Mouse (Mus musculus): ENCODE data around the gene Vps54. TPM values are rescaled to one million over a fixed set of nuclear protein-coding genes. Genes with fewer than 3 reads are reported as not detected.
"Not testable (repeated sequence)": the region's sequence is repeated elsewhere in the genome, so short reads cannot be mapped to it uniquely, and the experiment has no call there.

Vps54 gene
- 10 to 100 TPM; 26.5 to 31.2 TPM for total RNA-seq (2021)

DNA sequence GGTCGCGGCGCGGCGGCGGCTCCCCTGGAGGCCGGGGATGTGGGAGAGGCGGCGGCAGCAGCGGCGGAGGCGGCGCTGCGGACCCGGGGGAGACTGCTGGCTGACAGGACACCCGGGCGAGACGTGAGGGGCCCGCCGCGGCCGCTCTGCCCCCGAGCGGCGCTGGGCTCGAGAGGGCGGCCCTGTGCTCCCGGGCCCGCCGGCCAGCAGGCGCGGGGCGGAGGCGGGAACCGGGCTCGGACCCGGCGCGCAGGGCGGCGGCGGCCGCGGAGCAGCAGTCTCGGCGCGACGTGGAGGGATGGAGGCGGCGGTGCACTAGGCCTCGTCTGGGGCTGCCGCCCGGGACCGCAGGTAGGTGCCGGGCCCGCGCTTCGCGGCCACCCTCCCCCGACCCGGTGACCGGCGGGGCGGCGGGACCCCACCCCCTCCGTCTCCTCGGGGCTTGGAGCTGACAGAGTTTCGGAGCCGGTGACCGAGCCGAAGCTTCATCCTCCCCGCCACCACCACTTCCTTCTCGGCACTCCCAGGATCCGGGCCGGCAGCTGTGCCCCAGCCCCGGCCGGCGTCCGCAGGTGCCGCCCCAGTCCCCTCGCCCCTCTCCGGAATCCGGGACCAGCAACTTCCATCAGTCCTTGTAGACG lies at the start of gene Vps54:
Gene Vps54, plus strand, starts transcription at position 261 of the 641 bp plus-strand sequence.
- peak; percentile 40 to 64 for DNase-seq (ENCODE audit: low spot score in 2 of 2)
- intact Hi-C loops (cut with DNase I) = loop anchor here (5.0 kb wide), 1 partner anchor 147 kb away; the partner anchor contains the start of gene Peli1

DNA sequence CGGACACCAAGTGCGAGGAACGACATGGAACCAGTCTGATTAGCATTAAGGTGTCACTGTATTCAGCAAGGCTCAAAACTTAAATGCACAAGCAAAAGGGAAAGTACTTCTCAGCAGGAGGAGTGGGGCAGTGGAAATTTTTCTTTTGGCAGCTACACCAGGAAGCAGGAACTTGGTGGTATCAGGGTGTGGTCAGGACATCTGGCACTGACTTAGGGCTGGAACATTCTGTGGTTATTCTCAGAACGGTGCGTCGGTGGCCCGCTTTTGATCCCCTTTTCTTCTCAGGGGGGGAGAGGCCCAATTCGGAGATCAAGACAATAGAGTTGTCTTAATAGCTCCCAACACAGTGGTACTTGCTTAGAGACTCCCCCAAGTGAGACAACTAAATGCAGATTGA lies 47.3 kb upstream of the Vps54 start:
- not testable (repeated sequence) for DNase-seq (ENCODE audit: low spot score in 2 of 2)

DNA sequence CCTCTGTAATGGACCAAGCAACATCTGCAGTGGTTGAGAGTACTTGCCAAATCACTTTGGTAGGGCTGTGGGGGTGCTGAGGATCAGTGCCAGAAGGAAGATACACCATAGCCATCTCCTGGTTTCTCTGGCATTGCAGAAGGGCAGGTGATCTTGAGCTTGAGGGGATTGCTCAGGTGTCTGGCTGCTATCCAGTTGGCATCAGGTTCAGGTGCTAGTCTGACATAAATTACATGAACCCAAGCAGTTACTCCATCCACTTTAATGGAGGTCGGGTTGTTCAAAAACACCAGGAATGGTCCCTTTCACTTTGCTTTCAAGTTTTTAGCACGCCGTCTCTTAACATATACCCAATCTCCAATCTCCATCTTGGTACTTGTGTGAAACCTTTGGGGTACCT lies 44.2 kb upstream of the Vps54 start:
- no peak for DNase-seq (ENCODE audit: low spot score in 2 of 2)

More for the DNA sequence above, 47.3 kb upstream of the Vps54 start:
- intact Hi-C loops (cut with DNase I) = not testable (repeated sequence)

DNA sequence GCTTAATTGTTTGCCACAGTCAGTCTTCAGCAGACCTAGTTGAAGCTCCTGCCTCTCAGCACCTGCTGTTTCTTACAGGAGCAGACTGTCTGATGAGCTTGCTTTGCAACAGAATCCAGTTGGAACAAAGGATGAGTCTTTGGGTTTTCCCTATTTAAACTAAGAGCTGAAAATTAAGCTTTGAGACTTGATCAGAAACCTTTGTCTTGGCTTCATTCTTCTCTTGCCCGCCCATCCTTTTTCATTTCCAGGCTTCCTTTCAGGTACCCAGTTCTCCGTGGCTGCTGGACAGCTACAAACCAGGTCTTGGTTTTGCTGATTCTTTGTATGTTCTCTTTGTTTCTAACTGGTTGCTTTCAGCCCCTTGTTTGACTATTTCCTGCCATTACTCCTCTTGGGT lies 30.0 kb upstream of the Vps54 start:
- DNase-seq (ENCODE audit: low spot score in 2 of 2) = no peak
- intact Hi-C loops (cut with DNase I) = no loop called here

More for the DNA sequence above, 44.2 kb upstream of the Vps54 start:
- intact Hi-C loops (cut with DNase I) = no loop called here

DNA sequence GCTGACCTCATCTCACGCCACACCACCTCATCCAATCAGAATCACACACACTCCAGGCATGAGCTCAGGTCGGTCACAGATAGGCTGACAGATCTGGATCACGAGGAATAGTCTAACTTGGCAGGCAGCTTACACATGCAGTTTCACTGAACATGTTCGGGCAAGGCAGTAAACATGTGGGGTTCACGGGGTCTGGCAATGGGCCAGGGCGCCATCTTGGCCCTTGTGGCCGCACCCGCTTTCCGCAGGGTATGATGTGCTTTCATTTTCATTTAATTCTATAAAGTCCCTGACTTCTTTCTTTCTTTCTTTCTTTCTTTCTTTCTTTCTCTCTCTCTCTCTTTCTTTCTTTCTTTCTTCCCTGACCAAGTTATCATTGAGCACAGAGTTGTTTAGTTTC lies 29.4 kb upstream of the Vps54 start:
- DNase-seq (ENCODE audit: low spot score in 2 of 2); intact Hi-C loops (cut with DNase I): not testable (repeated sequence)

DNA sequence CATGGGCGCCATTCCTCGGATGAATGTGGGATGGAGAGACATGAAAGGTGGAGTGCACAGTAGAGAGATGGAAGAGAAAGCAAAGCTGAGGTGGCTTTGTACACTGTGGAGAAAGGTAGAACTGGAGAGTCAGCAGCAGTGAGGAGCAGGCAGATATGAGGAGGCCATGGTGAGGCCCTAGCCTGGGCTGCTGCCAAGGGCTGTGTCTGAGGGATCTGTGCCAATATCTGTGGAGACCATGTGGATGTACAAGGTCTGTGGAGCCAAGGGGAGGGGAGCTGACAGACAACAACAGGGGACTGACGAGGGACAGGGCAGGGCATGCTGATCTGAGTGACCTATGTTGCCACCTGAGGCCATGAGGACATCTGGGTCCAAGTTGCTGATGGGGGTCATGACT lies 21.7 kb upstream of the Vps54 start:
- DNase-seq (ENCODE audit: low spot score in 2 of 2) = no peak
- intact Hi-C loops (cut with DNase I) = no loop called here

DNA sequence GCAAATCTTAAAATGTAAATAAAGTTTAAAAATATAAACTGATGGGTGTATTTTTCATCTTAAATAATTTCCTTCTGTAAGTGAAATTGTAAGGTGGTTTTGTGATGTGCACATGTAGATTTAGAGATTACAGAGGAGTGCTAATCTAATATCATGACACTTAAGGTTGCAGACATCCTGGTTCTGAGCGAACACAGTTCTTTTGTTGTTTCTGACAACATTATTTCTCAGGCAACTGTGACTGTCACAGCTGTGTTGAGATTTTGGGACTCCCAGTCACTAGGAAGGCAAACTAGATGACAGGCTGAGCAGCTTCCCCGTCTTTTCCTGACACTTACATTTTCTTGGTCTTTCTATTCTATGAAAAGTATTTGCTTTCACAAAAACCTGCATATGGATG lies 19.8 kb upstream of the Vps54 start:
- DNase-seq (ENCODE audit: low spot score in 2 of 2) = no peak
- intact Hi-C loops (cut with DNase I) = no loop called here

DNA sequence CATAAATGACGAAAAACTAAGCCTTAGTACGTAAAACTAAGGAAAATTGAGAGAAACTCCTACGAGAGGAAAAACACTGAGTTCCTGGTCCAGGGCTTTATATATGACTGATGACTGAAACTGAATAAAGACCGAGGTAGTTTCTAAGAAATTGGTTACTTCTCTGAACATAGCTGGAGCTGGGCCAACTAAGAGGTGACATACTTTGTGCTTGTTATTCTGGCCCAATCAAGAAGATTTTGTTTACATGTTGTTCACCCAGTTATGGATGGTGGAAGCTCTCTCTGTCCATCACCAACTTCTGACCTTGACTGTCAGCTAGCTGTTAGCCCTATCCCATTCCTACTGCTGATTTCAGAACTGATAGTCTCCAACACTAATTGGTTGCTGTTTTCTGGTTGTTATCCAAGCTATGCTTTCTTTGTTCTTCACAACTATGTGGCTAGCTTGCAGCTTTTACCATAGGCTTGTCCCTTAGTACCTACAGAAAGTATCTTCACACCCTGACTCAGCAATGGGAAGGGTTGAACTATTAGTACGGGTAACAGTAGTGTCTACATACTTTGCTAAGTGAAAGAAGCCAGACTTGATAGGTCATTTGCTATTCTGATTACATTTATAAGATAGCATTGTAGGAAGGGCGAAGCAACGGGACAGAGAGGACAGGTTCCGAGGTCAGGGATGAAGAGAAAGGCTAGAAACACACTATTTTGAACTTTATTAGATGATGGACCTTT lies 19.1 kb upstream of the Vps54 start:
- DNase-seq (ENCODE audit: low spot score in 2 of 2) = no peak
- intact Hi-C loops (cut with DNase I) = no loop called here

DNA sequence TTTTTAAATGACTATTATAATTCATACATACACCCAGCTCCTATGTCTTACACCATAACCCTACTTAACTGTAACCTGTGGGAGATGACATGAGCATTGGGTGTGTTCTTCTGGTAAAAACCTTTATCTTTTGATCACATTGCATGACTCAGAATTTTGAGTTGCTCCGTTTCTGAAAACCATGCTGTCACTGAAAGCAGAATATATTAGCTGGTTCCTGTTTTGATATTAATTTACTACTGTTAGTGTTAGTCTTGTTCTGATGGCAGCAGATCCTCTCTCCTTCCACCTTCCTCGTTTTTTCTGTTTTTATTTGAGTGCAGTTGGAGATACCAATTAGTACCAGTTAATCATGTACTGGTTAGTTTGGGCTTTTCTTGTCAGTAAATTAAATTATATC lies 18.3 kb upstream of the Vps54 start:
- DNase-seq (ENCODE audit: low spot score in 2 of 2) = no peak
- intact Hi-C loops (cut with DNase I) = no loop called here

DNA sequence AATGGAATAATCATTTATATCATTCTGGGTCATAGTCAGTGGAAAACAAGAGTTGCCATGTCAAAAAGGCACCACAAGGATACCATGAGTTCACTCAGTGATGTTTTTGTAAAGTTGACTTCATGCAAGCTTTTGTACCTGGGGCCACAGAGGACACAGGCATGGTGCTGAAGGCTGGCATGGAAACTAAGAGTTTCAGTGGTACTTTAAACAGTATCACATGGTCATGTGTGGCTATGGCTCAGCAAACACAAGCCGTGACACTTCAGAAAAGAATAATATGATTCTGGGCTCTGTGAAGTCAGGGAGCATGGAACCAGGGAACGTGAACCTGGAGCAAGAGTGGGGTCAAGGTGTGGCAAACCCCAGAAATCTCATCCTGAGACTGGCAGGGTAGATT lies 17.7 kb upstream of the Vps54 start:
- no peak for DNase-seq (ENCODE audit: low spot score in 2 of 2)
- intact Hi-C loops (cut with DNase I) = no loop called here

DNA sequence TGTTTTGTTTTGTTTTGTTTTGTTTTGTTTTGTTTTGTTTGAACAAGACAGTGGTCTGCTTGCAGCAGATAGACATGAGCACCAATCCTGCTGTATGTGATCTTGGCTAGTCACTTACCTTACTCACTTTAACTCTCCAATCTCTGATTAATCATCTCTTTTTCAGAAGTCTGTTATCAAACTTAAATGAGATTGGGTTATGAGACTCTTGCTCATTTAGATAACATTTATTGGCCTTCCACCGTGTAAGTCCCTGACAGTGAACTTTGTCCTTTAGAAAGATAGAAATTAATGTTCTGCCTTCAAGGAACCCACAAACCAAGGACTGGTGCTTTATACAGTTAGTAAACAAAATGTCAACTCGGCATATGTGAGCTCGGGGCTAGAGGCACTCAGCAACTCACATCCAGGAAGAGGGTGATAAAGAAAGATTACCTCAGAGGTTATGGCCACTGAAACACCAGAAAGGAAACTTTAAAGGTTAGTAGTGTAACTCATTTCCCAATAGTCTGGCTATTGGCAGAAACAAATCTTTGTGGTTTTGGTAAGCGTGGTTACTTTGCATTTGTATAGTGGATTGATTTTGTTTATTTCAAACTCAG lies 16.4 kb upstream of the Vps54 start:
- intact Hi-C loops (cut with DNase I) = no loop called here
- DNase-seq (ENCODE audit: low spot score in 2 of 2) = no peak

DNA sequence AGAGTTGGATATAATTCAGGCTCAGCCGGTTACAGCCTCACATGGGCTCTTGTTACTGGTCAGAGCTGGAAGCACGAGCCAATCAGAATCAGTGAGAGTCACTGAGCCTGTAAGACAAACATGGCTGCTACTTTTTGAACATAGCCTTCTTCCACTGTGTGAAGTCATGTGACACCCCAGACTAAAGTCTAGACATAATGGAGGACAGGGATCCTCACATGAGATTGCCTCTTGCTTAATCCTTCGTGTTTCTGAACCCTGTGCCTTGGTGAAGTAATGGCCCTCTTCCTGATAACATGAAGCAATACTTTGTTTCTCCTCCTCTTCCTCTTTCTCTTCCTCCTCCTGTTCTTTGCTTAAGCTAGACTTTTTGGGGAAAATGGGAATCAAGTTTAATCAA lies 15.5 kb upstream of the Vps54 start:
- no peak for DNase-seq (ENCODE audit: low spot score in 2 of 2)
- intact Hi-C loops (cut with DNase I) = no loop called here

DNA sequence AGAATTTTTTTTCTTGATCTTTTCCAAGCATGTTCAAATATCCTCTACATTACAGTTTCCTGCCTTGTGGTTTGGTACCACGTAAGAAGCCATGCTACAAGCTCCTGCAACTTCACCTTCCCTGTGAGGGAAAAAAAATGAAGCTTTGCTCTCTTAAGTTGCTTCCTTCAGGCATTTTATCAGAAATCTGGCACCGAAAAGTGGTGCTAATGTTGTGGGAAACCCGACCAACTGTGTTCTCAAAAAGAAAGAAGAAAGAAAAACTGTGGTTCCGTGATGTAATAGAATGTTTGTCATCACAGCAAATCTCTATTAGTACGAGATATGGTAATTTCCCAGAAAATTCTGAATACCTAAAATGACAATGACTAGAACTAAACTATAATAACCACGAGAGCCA lies 15.0 kb upstream of the Vps54 start:
- no peak for DNase-seq (ENCODE audit: low spot score in 2 of 2)
- intact Hi-C loops (cut with DNase I) = no loop called here

DNA sequence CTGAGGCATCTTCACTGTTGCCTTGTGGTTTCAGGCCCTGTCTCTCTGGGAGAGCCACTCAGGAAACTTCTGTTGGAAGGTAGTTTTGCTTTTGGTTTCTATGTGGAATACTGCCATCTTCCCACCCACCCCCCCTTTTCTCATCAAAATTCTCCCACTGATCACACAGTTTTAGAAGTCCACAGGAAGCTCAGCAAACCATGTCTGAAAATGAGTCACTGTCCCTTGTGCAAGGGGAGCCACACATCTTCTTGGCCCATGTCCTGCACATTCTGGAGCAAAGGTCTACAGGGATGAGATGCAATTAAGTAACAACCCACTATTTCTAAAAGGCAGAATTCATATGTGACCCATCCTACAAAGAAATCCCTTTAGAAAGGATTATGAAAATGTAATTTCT lies 14.6 kb upstream of the Vps54 start:
- intact Hi-C loops (cut with DNase I) = no loop called here
- DNase-seq (ENCODE audit: low spot score in 2 of 2) = peak in 1 of 2 experiments; percentile 9

DNA sequence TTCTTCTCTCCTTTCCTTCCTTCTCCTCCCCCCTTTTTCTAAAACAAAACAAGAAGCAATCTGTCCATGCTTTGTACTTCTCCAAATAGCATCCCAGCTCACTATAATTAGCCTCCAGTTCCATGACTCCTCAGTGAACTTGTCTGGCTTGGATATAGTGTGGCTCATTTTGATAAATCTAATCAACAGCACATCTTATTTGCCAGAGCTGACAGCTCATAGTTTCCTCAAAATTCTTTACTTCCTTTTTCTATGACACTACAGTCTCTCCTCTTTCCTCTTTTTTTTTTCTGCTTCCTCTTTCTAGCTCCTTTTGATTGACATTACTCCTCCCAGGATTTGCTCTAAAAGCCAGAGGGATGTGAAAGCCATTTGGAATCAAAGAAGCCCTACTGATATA lies 14.1 kb upstream of the Vps54 start:
- DNase-seq (ENCODE audit: low spot score in 2 of 2) = peak in 1 of 2 experiments; percentile 7
- intact Hi-C loops (cut with DNase I) = no loop called here

DNA sequence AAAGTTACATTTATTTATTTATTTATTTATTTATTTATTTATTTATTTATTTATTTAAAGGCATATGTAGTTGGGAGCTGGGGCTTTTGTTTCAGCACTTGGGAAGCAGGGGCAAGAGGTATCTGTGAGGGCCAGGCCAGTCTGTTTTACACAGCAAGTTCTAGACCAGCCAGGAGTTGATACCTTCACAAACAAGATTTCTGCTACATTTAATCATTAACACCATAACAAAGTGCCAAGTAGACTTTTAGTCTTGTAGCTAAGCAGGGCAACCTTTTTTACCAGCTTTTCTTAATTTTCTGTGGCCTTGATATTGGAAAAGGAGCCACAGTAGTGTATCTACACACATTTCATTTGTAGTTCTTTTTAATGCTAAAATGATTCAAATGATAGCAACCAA lies 3.7 kb upstream of the Vps54 start:
- no peak for DNase-seq (ENCODE audit: low spot score in 2 of 2)
- intact Hi-C loops (cut with DNase I) = loop anchor here (5.0 kb wide), 1 partner anchor 143 kb away; the partner anchor contains the start of gene Peli1

DNA sequence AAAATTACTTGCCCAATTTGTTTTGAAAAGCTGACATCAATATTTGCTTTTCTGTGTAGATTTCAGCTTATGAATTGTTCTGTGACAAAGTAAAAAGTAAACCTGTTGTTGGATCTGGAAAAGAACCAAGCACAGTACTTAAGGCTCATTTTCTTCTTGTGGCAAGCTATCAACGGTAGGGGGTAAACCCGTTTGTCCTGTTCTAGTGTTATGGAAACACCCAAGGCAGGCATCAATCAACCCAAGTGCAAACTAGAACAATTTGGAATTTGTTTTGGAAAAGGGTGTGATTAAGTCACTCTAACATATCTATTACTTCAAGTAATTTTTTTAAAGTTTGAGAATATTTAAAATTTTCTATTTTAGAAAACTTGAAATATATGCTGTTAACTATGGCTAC lies 3.3 kb upstream of the Vps54 start:
- no peak for DNase-seq (ENCODE audit: low spot score in 2 of 2)
- intact Hi-C loops (cut with DNase I) = loop anchor here (5.0 kb wide), 1 partner anchor 144 kb away; the partner anchor contains the start of gene Peli1

DNA sequence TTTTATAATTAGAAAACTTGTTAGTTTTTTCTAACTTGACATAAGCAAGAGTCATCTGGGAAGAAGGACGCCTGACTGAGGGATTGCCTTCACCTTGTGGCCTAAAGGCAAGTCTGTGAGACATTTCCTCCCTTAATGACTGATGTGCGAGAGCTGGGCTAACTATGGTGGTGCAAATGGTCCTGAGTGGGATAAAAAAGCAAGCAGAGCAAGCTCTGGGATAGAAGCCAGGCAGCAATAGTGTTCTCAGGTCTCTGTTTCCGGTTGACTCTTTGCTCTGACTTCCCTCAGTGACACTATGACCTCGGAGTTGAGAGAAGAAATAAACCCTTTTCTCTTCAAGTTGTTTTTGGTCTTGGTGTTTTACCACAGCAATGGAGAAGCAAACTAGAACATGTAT lies 2.1 kb upstream of the Vps54 start:
- intact Hi-C loops (cut with DNase I) = loop anchor here (5.0 kb wide), 1 partner anchor 145 kb away; the partner anchor contains the start of gene Peli1
- no peak for DNase-seq (ENCODE audit: low spot score in 2 of 2)

DNA sequence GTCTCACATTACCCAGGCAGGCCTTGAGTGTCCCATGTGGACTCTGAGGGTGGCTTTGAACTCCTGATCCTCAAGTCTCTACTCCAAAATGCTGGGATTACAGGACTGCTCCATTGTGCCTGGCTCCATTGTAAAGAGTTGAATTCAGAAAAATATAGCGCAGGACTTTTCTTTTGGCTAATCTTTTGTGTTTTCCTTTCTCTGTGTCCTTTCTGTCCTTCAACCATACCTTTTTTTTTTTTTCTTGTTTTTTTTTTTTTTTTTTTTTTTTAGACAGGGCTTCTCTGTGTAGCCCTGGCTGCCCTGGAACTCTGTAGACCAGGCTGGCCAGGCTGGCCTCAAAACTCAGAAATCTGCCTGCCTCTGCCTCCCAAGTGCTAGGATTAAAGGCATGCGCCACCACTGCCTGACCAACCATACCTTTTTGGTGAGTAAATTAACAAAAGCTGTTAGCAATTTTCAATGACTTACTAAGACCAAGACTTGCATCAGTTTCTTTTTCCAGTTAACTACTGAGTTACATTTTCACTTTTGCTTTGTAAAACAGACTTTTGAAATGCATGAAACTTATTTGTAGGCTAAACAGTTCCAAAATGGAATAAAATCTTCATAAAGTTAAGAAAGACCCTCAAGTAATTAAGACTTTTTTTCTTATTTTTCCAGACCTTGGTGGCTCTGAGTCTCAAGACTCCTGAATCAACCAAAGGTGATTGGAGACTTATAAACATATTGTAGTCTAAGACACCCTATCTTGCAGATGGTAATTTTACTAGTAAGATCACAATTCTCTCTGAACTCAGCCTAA lies 1.4 kb upstream of the Vps54 start:
- intact Hi-C loops (cut with DNase I) = loop anchor here (5.0 kb wide), 1 partner anchor 145 kb away; the partner anchor contains the start of gene Peli1
- DNase-seq (ENCODE audit: low spot score in 2 of 2) = no peak
